Mouse (Mus musculus): ENCODE data around the gene Cbx4. TPM values are rescaled to one million over a fixed set of nuclear protein-coding genes. Genes with fewer than 3 reads are reported as not detected.

Cbx4 gene
- 10 to 100 TPM; 14.0 to 14.8 TPM for total RNA-seq (2021)

DNA sequence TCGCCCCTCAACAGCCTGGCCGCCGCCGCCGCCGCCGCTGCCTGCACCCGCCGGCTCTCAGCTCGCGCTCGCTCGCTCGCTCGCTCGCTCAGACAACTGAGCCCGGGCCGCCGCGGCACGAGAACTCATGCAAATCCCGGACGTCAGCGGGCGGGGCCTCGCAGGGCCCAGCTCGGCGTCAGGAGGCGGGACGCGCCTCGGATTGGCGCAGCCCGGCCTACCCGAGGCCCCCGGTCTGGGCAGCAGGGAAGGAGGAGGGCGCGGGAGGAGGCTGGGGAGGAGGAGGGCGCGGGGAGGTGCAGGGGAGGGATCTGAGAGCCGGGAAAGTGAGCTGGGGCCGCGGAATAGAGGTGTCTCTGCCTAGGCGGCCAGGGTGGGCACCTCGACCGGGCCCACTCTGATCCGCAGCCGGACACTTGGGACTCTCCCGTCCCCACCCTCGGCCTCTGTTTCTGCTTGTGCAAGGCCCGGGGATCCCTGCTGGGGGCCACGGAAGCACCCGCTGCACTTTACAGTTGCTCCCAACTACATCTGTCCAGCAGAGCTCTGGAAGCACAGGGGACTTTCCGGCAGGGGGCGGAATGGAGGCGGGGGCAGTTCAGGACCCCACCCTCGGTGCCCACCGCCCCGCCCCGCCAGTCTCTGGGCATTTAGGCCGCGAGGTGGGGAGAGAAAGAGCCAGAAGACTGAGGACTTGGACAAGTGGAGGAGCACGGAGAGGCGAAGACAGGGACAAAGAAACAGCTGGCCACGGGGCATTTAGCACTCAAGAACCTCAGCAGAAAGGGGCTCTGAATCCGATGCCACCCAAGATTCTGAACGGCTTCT lies at the start of gene Cbx4:
TSS of gene Cbx4 (minus strand) at position 78 of the 828 bp plus-strand sequence.
- peak; percentile 85 for DNase-seq (ENCODE audit: low spot score)
- intact Hi-C loops (cut with DNase I): no loop called here

DNA sequence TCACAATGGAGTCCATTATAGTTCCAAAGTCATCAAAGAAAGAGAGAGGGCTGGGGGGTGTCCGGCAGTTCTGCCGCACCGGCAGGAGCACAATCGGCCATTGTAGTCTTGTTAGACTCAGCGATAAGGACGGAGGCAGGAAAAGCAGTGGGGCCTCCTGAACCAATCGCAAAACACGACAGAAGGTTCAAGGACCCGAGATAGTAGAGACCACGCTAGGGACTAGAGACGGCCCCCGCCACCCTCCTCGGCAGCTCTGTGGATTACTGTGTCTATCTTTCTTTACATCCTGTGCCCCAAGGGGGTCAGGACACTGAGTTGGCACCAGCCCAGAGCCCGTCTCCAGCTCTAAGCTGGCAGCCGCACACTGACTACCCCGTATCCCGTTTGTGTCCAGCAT lies 48.6 kb upstream of the Cbx4 start:
- DNase-seq (ENCODE audit: low spot score): no peak
- intact Hi-C loops (cut with DNase I): no loop called here

DNA sequence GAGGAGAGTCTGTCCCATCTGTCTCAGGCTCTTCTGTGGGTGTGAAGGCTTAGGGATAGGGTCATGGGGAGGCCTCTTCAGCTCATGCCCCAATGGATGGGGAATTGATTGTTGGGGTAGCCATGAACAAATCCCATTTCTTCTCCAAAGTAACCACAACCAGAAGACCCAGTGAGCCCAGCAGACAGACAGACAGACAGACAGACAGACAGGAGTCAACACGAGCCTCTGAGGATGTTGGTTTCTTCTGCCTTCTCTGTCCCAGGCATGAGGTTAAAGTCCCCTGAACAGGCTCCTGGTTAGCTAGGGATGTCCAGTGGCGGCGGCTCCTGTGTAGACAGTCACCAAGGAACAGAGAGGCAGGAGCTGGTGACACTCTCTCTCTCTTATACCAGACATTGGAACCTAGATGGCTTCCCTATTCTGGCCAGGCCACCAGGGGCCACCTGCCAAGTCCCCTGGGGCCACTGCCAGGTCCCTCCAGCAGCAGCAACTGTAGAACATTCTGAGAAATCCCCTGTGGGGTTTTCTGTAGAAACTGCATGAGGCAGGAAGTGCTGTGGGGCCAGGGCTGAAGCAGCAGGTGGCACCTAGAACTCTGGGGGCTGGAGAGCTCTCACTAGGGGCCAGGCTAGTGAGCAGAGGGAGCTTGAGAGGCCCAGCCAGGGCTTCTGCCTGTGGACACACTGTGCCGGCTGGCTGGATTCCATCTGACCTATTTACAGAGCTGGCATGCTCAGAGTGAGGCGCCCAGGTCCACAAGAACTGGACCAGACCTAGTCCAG lies 47.6 kb upstream of the Cbx4 start:
- peak; percentile 16 for DNase-seq (ENCODE audit: low spot score)
- intact Hi-C loops (cut with DNase I): no loop called here

DNA sequence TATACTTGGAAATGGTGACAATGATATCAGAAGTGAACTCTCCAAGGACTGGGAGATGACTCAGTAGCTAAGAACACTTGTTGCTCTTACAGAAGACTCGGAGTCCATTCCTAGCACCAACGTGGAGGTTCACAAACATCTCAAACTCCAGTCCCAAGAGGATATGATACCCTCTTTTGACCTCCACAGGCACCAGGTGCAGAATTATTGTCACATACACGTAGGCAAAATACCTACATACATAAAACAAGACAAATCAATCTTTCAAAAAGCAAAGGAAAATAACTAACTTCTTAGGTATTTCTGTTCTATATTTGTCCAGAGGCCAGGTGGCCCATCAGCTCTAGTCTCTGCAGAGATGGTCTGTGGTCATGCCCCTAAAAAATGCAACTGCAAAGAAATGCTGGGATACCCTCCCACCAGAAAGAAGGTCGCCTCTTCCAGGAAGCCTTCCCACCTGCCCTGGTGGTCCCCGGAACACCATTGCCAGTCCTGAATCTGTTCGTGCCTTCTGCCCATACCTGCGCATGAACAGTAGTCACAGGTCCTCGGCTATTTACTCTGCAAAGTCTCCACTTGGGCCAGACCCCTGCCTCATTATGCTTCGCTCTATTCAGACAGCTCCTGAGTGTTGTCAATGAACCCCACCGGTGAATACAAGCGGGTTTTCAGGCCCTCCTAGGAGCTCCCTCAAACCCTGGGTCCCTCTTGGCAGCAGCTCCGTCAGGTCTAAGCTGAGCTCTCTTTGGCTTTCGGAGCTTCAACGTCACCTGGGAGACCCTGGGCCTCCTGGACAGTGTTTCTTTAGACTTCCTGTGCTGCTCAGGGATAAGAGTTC lies 46.4 kb upstream of the Cbx4 start:
- no peak for DNase-seq (ENCODE audit: low spot score)
- intact Hi-C loops (cut with DNase I): no loop called here

DNA sequence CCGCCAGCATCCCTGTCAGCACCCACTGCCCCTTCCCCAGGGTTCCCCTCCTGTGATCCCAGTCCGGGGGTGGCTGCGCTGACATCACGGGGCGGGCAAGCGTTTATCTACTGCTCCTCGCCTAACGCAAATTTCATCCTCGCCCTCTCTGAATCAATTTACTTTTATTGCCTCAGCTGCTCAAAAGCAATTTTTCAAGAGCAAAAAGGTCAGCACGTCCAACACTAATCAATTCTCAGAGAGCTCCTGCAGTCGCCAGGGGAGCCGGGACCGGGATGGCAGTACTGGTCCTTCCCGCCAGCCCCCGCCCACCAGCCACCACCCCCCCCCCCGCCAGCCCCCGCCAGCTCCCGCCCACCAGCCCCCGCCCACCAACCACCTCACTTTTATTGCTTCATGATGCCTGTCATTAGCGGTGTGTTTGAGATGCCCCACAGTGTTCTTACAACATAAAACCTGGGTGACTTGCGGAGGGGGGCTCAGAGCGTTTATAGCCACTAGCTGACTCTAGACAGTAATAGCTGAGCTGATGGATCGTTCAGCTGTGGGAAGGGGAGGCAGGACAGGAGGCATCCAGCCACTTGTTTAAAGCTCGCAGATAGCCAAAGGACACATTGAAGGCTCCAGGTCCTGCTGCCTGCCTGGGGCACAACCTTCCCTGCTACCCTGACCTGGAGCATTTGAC lies 44.2 kb upstream of the Cbx4 start:
- DNase-seq (ENCODE audit: low spot score): no peak

DNA sequence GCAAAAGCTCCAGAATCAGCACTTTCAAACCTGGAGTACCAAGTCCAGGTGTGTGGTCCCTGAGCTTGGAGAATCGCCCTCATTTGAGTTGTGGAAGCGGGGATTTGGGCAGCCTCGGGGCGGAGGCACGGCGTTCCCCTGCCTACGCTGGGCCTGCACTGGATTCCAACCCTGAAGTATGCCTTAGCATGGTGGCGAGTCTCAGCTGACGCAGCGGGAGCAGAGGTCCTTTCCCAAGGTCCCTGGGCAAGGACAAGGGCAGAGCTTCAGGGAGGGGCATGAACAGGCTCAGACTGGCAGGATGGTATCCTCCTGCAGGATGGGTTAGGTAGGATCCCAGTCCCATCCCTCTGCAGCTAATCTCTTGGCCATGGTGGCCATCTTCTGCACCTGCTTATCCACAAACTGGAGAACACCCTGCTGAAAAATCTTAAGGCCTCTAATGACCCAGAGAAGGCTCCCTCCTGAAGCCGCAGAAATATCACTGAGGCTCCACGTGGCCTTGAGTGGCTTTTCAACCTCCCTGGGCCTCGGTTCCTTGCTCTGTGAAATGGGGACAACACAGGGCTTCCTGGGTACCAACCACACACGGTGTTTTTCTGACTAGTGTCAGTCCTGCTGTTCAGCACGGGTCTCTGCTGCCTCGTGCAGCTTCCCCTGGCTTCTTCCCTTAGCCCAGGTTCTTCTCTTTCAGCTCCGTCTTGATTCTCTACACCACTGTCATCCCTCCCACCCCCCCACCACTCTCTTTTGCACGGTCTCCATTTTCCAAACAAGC lies 43.4 kb upstream of the Cbx4 start:
- no peak for DNase-seq (ENCODE audit: low spot score)
- intact Hi-C loops (cut with DNase I): loop anchor here (2.0 kb wide), 1 partner anchor 53 kb away; no protein-coding TSS in a partner anchor

More for the DNA sequence above, 44.2 kb upstream of the Cbx4 start:
- intact Hi-C loops (cut with DNase I): no loop called here

DNA sequence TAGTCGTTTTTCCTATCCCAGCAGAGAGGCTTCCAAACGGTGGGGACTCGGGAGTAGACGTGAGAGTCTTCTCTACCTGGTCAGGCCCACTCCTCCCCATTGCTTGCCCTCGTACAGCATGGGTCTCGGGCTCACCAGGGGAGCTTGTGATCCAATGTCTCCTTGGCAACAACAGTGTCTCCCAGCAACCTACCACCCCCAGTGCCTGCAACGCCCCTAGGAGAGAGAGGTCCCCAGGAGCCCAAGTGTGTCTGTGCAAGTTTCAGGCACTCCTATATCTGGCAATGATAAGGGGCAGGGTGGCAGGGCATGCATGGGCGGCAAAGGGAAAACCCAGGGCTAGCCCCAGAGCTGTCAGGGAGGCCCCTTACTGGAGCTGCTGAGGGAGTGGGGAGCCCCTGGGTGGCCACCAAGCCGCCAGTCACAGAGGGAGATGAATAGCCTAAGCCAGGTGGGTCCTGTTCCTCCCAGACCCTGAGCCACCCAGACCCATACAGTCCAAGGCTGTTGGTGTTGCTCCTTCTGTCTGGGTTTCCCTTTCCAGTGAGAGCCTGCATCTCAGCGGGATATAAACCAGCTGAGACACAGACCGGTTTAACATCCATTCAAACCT lies 42.8 kb upstream of the Cbx4 start:
- intact Hi-C loops (cut with DNase I): loop anchor here (2.0 kb wide), 1 partner anchor 54 kb away; no protein-coding TSS in a partner anchor

DNA sequence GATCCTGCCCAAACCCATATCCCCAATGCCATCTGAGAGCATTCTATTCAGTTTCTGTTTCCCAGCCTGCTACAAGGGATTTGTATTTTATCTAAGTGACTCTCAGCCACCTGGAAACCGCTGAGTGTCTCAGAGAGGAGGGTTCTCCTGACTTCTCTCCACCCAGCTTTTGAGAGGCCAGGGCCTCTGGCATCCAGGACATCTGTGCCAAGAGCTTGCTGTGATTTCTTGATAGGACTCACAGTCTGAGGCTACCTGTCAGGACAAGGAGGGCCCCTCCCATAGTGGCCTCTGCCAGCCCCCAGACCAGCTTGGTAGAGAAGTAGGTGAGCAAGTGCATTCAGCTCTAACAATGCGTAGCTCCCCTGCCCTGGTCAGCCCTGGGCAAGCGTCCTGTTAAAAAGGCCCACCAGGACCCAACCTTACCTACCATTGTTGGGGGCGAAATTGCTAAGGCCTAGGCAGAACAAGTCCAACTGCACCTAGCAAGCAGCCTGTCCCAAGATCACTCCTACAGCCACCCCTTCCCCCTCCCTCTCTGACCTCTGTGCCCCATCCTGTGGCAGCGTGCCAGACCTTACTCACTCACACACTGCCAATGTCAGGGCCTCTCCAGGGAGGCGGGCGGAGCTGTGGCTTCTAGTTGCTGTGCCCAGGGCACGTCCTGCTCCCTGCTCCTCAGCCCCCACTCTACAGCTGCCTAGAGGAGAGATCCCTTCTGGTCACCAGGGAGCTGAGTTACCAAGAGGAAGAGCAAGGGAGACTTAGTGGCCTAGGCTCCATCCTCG lies 41.9 kb upstream of the Cbx4 start:
- intact Hi-C loops (cut with DNase I): loop anchor here (2.0 kb wide), 1 partner anchor 55 kb away; no protein-coding TSS in a partner anchor
- peak; percentile 34 for DNase-seq (ENCODE audit: low spot score)

More for the DNA sequence above, 42.8 kb upstream of the Cbx4 start:
- DNase-seq (ENCODE audit: low spot score): no peak

DNA sequence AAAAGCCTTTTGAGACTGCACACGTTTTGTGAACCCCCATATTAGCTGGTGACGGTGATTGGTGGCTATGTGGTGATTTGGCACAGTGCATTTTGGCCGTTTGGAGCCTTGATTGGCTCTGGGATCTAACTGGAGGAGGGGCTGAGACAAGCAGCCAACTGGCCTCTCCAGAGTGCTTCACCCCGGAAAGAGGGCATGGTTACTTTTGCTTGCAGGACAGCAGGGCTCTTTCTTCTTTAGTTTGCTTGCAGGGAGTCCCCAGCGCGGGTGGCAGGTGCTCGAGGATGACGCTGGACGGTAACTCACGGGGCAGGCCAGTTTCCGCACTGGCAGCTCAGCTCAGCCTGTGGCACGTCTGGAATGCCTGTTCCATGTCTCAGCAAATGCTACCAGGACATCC lies 41.1 kb upstream of the Cbx4 start:
- no peak for DNase-seq (ENCODE audit: low spot score)
- intact Hi-C loops (cut with DNase I): no loop called here

DNA sequence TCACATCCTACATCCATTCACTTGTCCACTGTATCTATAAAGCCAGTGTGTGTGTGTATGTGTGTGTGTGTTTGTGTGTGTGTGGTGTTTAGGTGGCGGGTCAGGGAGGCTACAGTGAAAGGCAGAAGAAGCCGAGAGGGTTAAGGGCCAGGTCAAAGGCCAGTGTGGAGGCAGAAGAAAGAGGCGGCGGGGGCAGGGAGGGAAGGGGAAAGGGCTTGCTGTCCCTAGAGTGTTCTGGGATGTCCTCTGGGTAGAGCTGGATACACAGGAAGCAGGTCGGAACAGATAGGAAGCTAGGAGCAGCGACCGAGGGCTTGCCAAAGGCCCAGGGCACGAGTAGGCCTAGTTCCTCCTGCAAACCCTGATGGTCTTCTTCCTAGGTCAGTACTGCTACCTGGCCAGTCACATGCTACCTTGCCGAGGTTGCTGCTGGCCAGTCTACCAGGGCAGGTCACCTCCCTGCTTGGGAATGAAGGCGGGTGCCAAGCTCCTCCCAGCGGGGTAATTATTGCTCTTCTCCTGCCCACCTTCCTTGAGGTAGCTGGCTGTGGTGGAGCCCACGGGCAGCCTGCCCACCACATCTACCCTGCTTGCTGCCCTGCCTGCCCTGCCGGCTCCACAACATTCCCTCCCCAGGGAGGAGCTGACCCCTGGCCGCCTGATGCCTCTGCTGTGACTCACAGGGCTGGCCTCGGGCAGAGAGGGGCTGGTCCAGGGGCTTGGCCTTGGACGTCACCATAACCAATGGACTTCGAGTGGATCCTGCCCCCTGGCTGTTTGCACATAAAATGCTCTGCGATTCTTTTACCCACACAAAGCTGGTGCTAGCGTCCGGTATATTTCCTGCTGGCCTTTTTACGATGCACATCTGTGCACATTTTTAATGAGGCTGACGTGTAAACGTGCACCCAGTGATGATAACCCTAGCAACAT lies 40.2 kb upstream of the Cbx4 start:
- intact Hi-C loops (cut with DNase I): loop anchor here (2.0 kb wide), 1 partner anchor 33 kb away; no protein-coding TSS in a partner anchor
- peak; percentile 88 for DNase-seq (ENCODE audit: low spot score)

DNA sequence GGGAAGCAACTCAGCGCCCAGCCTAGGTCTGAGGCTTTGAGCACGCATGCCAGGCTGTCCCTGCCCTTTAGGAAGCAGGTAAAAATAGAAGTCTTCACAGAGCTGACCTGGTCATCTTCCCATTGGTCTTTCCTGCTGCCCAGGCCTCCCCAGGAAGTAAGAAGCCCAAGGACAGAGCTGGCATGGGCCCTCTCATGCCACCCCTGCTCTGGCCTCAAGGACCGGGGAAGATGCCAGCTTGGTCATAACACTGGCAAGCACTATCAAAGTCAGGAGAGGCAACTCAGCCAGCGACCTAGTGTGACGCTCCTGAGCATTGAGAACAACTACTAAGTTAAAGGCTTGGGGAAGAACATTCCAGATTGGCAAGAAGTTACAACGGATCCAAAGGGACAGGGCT lies 38.5 kb upstream of the Cbx4 start:
- intact Hi-C loops (cut with DNase I): loop anchor here (2.0 kb wide), 1 partner anchor 32 kb away; no protein-coding TSS in a partner anchor
- peak; percentile 29 for DNase-seq (ENCODE audit: low spot score)

DNA sequence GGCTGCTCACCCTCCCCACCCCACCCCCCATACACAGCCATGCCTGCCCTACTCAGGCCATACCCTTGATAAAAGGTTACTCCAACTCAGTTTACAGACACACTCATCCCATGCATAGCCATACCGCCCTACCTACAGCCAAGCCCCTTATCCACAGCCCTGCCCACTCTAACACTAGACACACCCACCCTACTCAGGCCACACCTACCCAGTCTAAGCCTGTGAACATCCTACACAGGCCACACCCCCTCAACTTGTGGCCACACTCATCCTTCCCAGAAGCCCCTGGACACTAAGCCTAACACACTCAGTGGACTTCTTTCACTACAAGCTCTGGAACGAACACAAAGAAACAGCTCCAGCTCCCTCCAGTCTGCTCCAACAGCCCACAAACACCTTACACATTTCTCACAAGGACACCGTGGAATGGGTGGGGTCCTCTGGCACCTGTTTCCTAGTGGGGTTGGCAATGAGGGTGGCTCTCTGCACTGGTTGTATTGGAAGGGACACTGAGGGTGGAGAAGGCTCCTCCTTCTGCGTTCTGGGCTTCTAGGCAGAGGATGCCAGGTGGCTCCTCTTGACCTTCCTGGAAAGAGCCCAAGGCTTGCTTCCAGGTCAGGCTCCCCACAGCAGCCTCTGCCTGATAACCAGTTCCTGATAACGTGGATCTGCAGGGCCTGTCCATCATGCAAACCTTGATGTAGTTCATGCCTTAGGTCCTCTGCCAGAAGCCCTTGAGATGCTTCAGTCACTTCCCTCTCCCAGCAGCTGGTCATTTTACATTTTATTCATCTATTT lies 37.7 kb upstream of the Cbx4 start:
- intact Hi-C loops (cut with DNase I): loop anchor here (2.0 kb wide), 2 partner anchors 31 to 65 kb away; no protein-coding TSS in a partner anchor

DNA sequence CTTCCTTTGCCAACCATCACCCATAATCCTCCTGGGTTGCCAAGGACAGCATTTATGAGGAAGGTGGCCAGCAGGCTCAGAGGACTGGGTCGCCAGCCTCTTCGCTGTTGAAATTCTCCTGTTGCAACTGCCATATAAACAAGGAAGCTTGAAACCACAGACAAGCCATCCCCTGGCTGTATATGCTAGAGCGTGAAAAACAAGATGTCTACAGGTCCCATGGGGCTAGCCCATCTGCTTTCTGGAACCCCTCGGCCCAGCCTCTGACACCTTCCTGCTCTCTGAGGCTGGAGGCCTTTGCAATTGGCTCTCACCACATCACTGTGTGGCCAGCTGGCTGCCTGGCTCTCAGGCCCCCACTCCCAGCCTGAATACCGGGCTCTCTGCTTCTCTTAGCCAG lies 36.4 kb upstream of the Cbx4 start:
- no peak for DNase-seq (ENCODE audit: low spot score)
- intact Hi-C loops (cut with DNase I): loop anchor here (2.0 kb wide), 1 partner anchor 64 kb away; no protein-coding TSS in a partner anchor

More for the DNA sequence above, 37.7 kb upstream of the Cbx4 start:
- no peak for DNase-seq (ENCODE audit: low spot score)

DNA sequence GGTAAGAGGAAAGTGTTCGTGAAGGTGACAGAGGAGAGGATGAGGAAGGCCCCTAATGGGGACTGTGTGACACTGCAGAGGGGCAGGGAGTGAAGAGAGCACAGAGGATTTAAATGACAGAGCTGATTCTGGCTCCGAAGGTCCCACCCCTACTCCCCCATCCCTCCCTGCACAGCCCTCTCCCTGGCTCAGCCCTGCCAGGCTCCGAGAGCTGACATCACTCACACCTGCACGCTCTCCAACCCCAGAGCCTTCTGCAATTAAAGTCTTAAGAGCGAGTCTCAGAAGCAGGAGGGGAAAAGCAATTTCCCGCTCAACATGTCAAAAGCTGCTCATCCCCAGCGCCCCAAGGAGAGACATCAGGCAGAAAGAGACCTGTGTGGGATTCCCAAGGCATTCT lies 32.9 kb upstream of the Cbx4 start:
- no peak for DNase-seq (ENCODE audit: low spot score)
- intact Hi-C loops (cut with DNase I): no loop called here

DNA sequence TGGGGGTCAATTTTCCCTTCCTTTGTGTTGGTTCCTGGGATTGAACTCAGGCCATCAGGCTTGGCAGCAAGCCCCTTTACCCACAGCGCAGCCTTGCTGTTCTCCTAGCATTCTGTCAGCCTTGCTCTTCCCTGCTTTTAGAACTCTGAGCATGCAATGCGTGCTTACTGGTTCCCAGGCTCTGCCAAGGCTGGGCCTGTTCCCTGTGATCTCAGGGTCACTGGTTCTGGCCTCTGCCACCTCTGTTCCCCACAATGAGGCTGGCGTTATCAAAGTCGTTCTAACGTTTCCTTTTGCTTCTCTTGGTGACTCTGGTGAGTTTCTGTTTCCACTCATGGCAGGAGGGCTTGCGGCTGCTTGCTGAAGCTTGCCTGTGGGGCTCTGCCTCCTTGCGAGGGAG lies 31.9 kb upstream of the Cbx4 start:
- intact Hi-C loops (cut with DNase I): no loop called here
- DNase-seq (ENCODE audit: low spot score): no peak
